Comparison of ENCODE assay signal across 16 mouse cellular contexts in genomic region chr1:184562239-184562638, GRCm38 (mm10).
"Had no signal": no experiment of that assay in that cellular context is flagged by ENCODE, and none has a peak within 500 bp of the region (broad histone marks: within the 10 kb centered on the region; RNA-seq: fewer than 3 reads in every experiment).

No protein-coding gene starts in this region.

- H3K9ac ChIP-seq: kidney, embryonic 15.5 days; limb, embryonic 15.5 days; liver, embryonic 13.5 days; liver, postnatal 0 days; lung, embryonic 15.5 days; midbrain, embryonic 15.5 days; neural tube, embryonic 13.5 days had no signal

- ATAC-seq: liver, postnatal 0 days; midbrain, embryonic 15.5 days had no signal

- H3K27ac ChIP-seq: kidney, embryonic 15.5 days; left cerebral cortex, adult 2 months; limb, embryonic 15.5 days; liver, embryonic 13.5 days; lung, embryonic 15.5 days; midbrain, embryonic 15.5 days; neural tube, embryonic 13.5 days had no signal

- H3K36me3 ChIP-seq: kidney, embryonic 15.5 days; limb, embryonic 15.5 days; liver, embryonic 13.5 days; lung, embryonic 15.5 days; midbrain, embryonic 15.5 days; neural tube, embryonic 13.5 days had no signal

- H3K27me3 ChIP-seq: limb, embryonic 15.5 days; liver, embryonic 13.5 days; lung, embryonic 15.5 days; midbrain, embryonic 15.5 days; neural tube, embryonic 13.5 days had no signal

- H3K4me2 ChIP-seq: kidney, embryonic 15.5 days; limb, embryonic 15.5 days; liver, embryonic 13.5 days; lung, embryonic 15.5 days; midbrain, embryonic 11.5 days; midbrain, embryonic 15.5 days; neural tube, embryonic 13.5 days had no signal

- H3K4me1 ChIP-seq: kidney, embryonic 15.5 days; limb, embryonic 15.5 days; liver, embryonic 13.5 days; lung, embryonic 15.5 days; midbrain, embryonic 15.5 days; neural tube, embryonic 13.5 days had no signal

- H3K4me3 ChIP-seq: kidney, embryonic 15.5 days; left cerebral cortex, adult 2 months; limb, embryonic 15.5 days; liver, embryonic 13.5 days; lung, embryonic 15.5 days; megakaryocyte, embryonic 14.5 days; midbrain, embryonic 15.5 days; neural tube, embryonic 13.5 days had no signal

- DNase-seq: kidney, adult 2 months; kidney, postnatal 14 days; liver, embryonic 13.5 days; liver, postnatal 0 days; lung, postnatal 14 days; right cerebral cortex, adult 18-20 months; thymus, adult 18-20 months; thymus, postnatal 14 days had no signal

- H3K9me3 ChIP-seq: kidney, embryonic 15.5 days; limb, embryonic 15.5 days; liver, embryonic 13.5 days; lung, embryonic 15.5 days; midbrain, embryonic 15.5 days; neural tube, embryonic 13.5 days had no signal
